Mouse (Mus musculus) G1E (cell line): ENCODE data around the gene Sycp2l. TPM values are rescaled to one million over a fixed set of nuclear protein-coding genes. Genes with fewer than 3 reads are reported as not detected.

ENCODE experiments used
- ATAC-seq: 2 replicates; pipeline ENCODE4 v1.8.0; 2016; ENCODE audit warnings: mild to moderate bottlenecking; ENCODE audit not compliant: insufficient number of reproducible peaks, poor library complexity, low FRiP score, severe bottlenecking; ENCODE audit errors: extremely low read depth
- DNase-seq: peaks from one replicate; pipeline ENCODE4 v3.0.0; 2012; ENCODE audit warnings: low spot score
- H3K27me3 ChIP-seq: 2 replicates; pipeline ENCODE4 v1.6.1; 2012; ENCODE audit warnings: mild to moderate bottlenecking, low read length, inconsistent platforms; ENCODE audit not compliant: insufficient read depth
- H3K36me3 ChIP-seq: replicated peaks from 2 replicates; pipeline ENCODE3; 2012; ENCODE audit warnings: mild to moderate bottlenecking, inconsistent platforms
- H3K4me1 ChIP-seq: 2 replicates; pipeline ENCODE4 v1.6.1; 2012; ENCODE audit warnings: low read depth, low read length, inconsistent platforms, mixed read lengths; ENCODE audit not compliant: insufficient read depth
- H3K4me3 ChIP-seq: 2 replicates; pipeline ENCODE4 v1.5.1; 2012; ENCODE audit warnings: low read depth, mild to moderate bottlenecking, inconsistent platforms, low read length, moderate library complexity, mixed read lengths
- H3K9me3 ChIP-seq: replicated peaks from 2 replicates; pipeline ENCODE4 v1.6.1; 2012; ENCODE audit warnings: inconsistent platforms
- CTCF ChIP-seq: IDR thresholded peaks from 2 replicates; pipeline ENCODE4 v1.5.1; 2012; ENCODE audit warnings: low read depth, low read length, inconsistent platforms, mixed read lengths
- GATA1 ChIP-seq: IDR thresholded peaks from 2 replicates; pipeline ENCODE4 v1.6.1; 2012; ENCODE audit warnings: borderline replicate concordance, low read length, inconsistent platforms, mixed read lengths
- GATA2 ChIP-seq: IDR thresholded peaks from 2 replicates; pipeline ENCODE4 v1.6.1; 2012; ENCODE audit warnings: low read depth, low read length, inconsistent platforms, borderline replicate concordance
- POLR2AphosphoS5 ChIP-seq: IDR thresholded peaks from 2 replicates; pipeline ENCODE4 v1.6.1; 2012; ENCODE audit warnings: low read depth, low read length, inconsistent platforms; ENCODE audit not compliant: insufficient replicate concordance
- TAL1 ChIP-seq: conservative IDR thresholded peaks from 2 replicates; pipeline ENCODE4 v1.6.1; 2012; ENCODE audit warnings: low read depth, low read length, inconsistent platforms, mixed read lengths
- polyA plus RNA-seq: library from polyadenylated mRNA; stranded (reverse); fragments of >175 nt; gene quantifications from 2 replicates; pipeline ENCODE4 v1.2.3, GENCODE M21; 2012
- total RNA-seq, 2 experiments: library from RNA; stranded (forward) in 1 of 2; stranded (reverse) in 1 of 2; fragments of 200-1000 nt in 1 of 2; fragments of >200 nt in 1 of 2; fragmentation: Nextera tagmentation in 1 of 2; gene quantifications; 2 replicates each; pipeline ENCODE4 v1.2.3; 2014 to 2017

Gene Sycp2l
- total and polyA plus RNA-seq, 3 experiments, result not detected

GRCm38 (mm10) chr13:41215669-41216068 is 101.6 kb downstream of the Sycp2l start:
- ATAC-seq (no peak), DNase-seq (no peak)
- peaks cover 17% of the 10 kb centered on the region for H3K27me3 ChIP-seq
- no peak overlapping the region for H3K4me3 ChIP-seq
- H3K36me3 ChIP-seq, result no peaks in the 10 kb centered on the region
- no peaks in the 10 kb centered on the region for H3K4me1 ChIP-seq
- no peak for TF ChIP-seq CTCF
- TF ChIP-seq GATA1, result no peak
- no peak for TF ChIP-seq POLR2AphosphoS5
- peaks cover 7% of the 10 kb centered on the region; the same call in 1 of the 2 replicates for H3K9me3 ChIP-seq

GRCm38 (mm10) chr13:41216236-41216635 is 102.1 kb downstream of the Sycp2l start:
- Histone ChIP-seq H3K4me1 (no peaks in the 10 kb centered on the region), H3K27me3 (peaks cover 17% of the 10 kb centered on the region)

GRCm38 (mm10) chr13:41219056-41219455 is 104.9 kb downstream of the Sycp2l start:
- Histone ChIP-seq H3K27me3 (peaks cover 10% of the 10 kb centered on the region), H3K9me3 (peaks cover 8% of the 10 kb centered on the region; the same call in 1 of the 2 replicates), H3K4me1 (no peaks in the 10 kb centered on the region), H3K4me3 (no peak overlapping the region), H3K36me3 (no peaks in the 10 kb centered on the region)
- no peak for ATAC-seq
- TF ChIP-seq CTCF (no peak), POLR2AphosphoS5 (no peak), GATA1 (no peak), GATA2 (no peak), TAL1 (no peak)
- DNase-seq, result no peak

More at GRCm38 (mm10) chr13:41216236-41216635, 102.1 kb downstream of the Sycp2l start:
- H3K4me3 ChIP-seq, result no peak overlapping the region
- no peak for TF ChIP-seq GATA2
- TF ChIP-seq GATA1, result no peak
- no peak for TF ChIP-seq TAL1
- no peak for TF ChIP-seq CTCF
- TF ChIP-seq POLR2AphosphoS5, result no peak
- ATAC-seq (no peak), DNase-seq (no peak)
- H3K36me3 ChIP-seq, result no peaks in the 10 kb centered on the region
- H3K9me3 ChIP-seq, result peaks cover 8% of the 10 kb centered on the region; the same call in 1 of the 2 replicates

DNA sequence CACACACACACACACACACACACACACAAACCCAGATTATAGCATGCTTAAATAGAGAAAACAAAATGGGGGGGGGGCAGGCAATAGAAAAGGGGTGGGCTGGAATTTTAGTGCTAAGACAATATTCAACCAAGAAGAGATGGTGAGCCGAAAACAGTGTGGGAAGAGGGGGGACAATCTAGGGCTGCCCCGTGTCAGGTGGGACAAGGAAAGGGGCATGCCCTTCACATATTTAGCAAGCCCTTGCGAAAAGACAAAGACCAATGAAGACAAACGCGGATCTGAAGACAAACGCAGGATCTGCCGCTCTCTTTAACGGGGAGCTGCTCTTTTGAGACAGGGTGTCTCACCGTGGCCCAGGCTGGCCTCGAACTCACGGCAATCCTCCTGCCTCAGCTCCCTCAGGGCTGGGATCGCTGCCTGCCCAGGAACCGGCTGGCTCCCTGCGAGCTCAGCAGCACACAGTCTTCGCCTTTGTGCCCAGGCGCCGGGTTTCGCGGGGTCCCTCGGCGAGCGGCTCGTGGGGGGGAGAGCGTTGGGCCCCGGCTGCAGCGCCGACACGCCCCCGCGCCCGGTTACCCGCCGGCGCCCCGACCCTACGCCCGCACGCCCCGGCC is 105.7 kb downstream of the Sycp2l start:
- Histone ChIP-seq H3K27me3 (peaks cover 10% of the 10 kb centered on the region), H3K4me3 (no peak overlapping the region), H3K36me3 (no peaks in the 10 kb centered on the region), H3K9me3 (peaks cover 8% of the 10 kb centered on the region; the same call in 1 of the 2 replicates), H3K4me1 (no peaks in the 10 kb centered on the region)
- DNase-seq (no peak), ATAC-seq (no peak)
- TF ChIP-seq CTCF (no peak), GATA2 (no peak), POLR2AphosphoS5 (no peak), TAL1 (no peak), GATA1 (no peak)

DNA sequence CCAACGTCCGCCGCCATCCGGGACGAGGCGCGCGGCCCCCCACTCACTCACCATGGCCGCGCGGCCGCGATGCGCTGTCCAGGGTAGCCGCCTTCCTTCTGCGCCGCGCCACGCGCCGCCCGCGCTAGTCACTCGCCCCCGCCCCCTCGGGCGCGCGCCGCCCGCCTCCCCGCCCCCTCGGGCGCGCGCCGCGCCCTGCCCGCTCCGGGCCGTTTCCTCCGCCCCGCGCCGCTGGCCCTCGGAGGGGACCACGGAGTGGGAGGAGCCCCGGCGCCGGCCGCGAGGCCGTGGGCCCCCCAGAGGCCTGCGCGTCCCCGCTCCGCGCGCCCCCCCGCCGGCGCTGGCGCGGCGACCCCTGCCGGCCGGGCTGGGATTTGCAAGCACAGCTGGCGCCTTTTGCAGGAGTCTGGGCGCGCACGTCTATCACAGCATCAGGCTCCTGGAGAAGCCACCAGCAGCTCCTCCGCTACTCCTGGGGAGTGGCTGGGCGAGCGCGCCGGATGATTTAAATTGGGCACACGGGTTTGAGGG is 106.3 kb downstream of the Sycp2l start, which contains the start of gene Elovl2:
Gene Elovl2 (minus strand): TSS at position 102 of the 531 bp plus-strand sequence.
- Histone ChIP-seq H3K9me3 (peaks cover 8% of the 10 kb centered on the region; the same call in 1 of the 2 replicates), H3K4me3 (no peak within 1 kb of the TSS), H3K36me3 (no peaks in the 10 kb centered on the region), H3K27me3 (peaks cover 10% of the 10 kb centered on the region), H3K4me1 (no peaks in the 10 kb centered on the region)
- TF ChIP-seq GATA2, result no peak
- no peak for TF ChIP-seq POLR2AphosphoS5
- TF ChIP-seq TAL1, result no peak
- no peak for TF ChIP-seq GATA1
- TF ChIP-seq CTCF, result no peak
- no peak for DNase-seq
- no peak for ATAC-seq

Other genes with a start within 250 kb of the Sycp2l start
- 41.6 and 43.9 TPM in 2 replicates for gene Pak1ip1, start 113.3 kb upstream of the Sycp2l start, total RNA-seq (2014; fragmentation: Nextera tagmentation)
- 100.0 and 101 TPM in 2 replicates for gene Pak1ip1, start 113.3 kb upstream of the Sycp2l start, total RNA-seq (2017)
- gene Pak1ip1, start 113.3 kb upstream of the Sycp2l start, polyA plus RNA-seq, result 25.9 and 28.6 TPM in 2 replicates
- gene Tmem14c, start 98.0 kb upstream of the Sycp2l start, total RNA-seq (2014; fragmentation: Nextera tagmentation), result 37.2 and 46.6 TPM in 2 replicates
- 152 and 179 TPM in 2 replicates for gene Tmem14c, start 98.0 kb upstream of the Sycp2l start, total RNA-seq (2017)
- gene Tmem14c, start 98.0 kb upstream of the Sycp2l start, polyA plus RNA-seq, result 103 and 113 TPM in 2 replicates
- not detected in 2 replicates for gene Mak, start 34.6 kb upstream of the Sycp2l start, total RNA-seq (2014; fragmentation: Nextera tagmentation)
- 0.05 and 0.06 TPM in 2 replicates for gene Mak, start 34.6 kb upstream of the Sycp2l start, total RNA-seq (2017)
- not detected in 2 replicates for gene Mak, start 34.6 kb upstream of the Sycp2l start, polyA plus RNA-seq
- not detected in 2 replicates for gene Gcm2, start 3.3 kb upstream of the Sycp2l start, total RNA-seq (2014; fragmentation: Nextera tagmentation)
- gene Gcm2, start 3.3 kb upstream of the Sycp2l start, total RNA-seq (2017), result not detected in 2 replicates
- not detected in 2 replicates for gene Gcm2, start 3.3 kb upstream of the Sycp2l start, polyA plus RNA-seq
- gene Elovl2, start 106.1 kb downstream of the Sycp2l start, total RNA-seq (2014; fragmentation: Nextera tagmentation), result not detected in 2 replicates
- 0.05 TPM in 1 of 2 replicates, not detected in the other for gene Elovl2, start 106.1 kb downstream of the Sycp2l start, total RNA-seq (2017)
- gene Elovl2, start 106.1 kb downstream of the Sycp2l start, polyA plus RNA-seq, result not detected in 2 replicates
- 18.6 and 22.4 TPM in 2 replicates for gene Smim13, start 135.5 kb downstream of the Sycp2l start, total RNA-seq (2014; fragmentation: Nextera tagmentation)
- 12.6 and 14.4 TPM in 2 replicates for gene Smim13, start 135.5 kb downstream of the Sycp2l start, total RNA-seq (2017)
- gene Smim13, start 135.5 kb downstream of the Sycp2l start, polyA plus RNA-seq, result 2.4 and 2.6 TPM in 2 replicates
- not detected in 2 replicates for gene Gm17364, start 159.7 kb downstream of the Sycp2l start, total RNA-seq (2014; fragmentation: Nextera tagmentation)
- not detected in 2 replicates for gene Gm17364, start 159.7 kb downstream of the Sycp2l start, total RNA-seq (2017)
- not detected in 2 replicates for gene Gm17364, start 159.7 kb downstream of the Sycp2l start, polyA plus RNA-seq